Mouse (Mus musculus): Measurements from ENCODE around the gene Tnk2.
A peak's percentile ranks its signal among the peaks of the same experiment; 100 is the strongest.

The Tnk2 gene

DNA sequence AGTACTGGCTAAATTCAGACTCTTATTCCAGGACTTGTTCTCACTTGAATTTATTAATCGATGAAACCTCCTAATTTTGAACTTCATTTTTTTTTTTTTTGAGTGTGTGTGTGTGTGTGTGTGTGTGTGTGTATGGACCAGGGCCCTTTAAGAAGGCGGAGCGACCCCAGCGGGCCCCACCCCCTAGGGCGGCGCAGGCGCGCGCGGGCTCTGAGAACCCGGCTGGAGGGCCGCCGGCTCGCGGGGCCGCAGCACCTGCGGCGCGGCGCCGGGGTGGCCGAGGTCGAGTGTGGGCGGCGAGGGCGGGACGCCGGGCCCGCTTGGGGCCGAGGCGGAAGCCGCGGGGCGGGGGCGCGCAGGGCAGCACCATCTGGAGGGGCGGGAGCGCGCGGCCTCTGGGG, at the start of gene Tnk2:
Gene Tnk2, plus strand, starts transcription at position 214 of the 401 bp plus-strand sequence.
- DNase-seq (ENCODE audit: low spot score in 2 of 2) = peak; percentile 91 to 93

GRCm38 (mm10) chr16:32593916-32594315, 49.8 kb upstream of the Tnk2 start:
- DNase-seq (ENCODE audit: low spot score in 2 of 2) = no peak

- no peak for DNase-seq (ENCODE audit: low spot score in 2 of 2)
Observed at GRCm38 (mm10) chr16:32594701-32595100, 49.0 kb upstream of the Tnk2 start.

DNA sequence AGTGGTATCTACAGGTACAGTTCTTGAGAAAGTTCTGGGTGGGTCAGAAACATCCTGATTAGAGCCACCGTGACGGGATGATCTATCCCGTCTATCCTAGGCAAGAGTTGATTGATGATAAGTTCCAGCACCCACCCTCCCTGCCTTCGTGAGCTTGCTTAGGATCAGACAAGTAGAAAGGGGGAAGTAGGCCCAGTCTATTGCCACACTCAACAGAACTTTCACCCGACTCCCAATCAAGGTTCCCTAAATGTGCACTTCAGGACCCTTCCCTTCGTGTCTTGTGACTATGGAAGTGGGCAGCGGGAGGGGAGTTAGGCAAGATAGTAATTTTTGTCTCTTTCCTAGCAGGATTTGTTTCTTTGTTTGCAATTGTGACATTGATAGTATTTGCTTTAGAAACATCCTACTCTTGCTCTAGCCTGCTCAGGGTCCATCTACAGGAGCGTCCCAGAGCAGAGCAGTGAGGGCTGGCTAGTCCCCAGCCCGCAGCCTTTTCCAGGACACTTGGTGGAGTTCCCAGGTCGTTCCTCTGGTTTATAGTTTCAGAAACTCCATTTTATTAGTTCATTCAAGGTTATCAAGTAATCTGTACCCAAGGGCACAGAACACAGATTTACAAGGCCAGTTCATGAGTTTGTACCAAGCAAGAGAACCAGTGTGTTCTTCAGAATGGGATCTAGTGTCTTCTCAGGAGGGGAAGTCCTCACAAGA, 48.4 kb upstream of the Tnk2 start:
- DNase-seq (ENCODE audit: low spot score in 2 of 2) = no peak

GRCm38 (mm10) chr16:32597909-32598381, 45.7 kb upstream of the Tnk2 start:
- DNase-seq (ENCODE audit: low spot score in 2 of 2) = peak; percentile 46 to 67

- DNase-seq (ENCODE audit: low spot score in 2 of 2) = no peak
Observed at GRCm38 (mm10) chr16:32599151-32599550, 44.5 kb upstream of the Tnk2 start.

DNA sequence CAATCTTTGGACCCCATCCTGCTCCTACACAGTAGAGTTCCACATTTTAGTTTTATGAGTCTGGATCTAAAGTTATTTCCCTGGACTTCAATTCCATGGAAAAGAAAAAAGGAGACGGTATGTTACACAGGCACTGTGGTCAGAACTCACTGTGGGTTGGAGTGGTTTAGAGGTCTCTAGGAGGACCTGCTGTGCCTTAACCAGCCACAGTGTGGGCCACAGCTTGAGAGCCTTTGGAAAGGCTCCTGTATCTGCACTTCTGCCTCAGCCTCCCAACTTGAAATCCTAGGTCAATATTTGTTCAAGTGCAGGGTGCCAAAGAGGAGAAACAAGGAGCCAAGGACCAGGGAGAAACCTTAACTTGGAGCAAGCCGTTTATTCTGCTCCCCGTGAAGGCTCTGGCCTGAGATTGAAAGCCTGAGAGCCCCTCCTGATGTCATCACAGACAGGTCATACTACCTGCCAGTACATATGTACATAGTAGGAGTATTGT, 41.4 kb upstream of the Tnk2 start:
- no peak for DNase-seq (ENCODE audit: low spot score in 2 of 2)

DNA sequence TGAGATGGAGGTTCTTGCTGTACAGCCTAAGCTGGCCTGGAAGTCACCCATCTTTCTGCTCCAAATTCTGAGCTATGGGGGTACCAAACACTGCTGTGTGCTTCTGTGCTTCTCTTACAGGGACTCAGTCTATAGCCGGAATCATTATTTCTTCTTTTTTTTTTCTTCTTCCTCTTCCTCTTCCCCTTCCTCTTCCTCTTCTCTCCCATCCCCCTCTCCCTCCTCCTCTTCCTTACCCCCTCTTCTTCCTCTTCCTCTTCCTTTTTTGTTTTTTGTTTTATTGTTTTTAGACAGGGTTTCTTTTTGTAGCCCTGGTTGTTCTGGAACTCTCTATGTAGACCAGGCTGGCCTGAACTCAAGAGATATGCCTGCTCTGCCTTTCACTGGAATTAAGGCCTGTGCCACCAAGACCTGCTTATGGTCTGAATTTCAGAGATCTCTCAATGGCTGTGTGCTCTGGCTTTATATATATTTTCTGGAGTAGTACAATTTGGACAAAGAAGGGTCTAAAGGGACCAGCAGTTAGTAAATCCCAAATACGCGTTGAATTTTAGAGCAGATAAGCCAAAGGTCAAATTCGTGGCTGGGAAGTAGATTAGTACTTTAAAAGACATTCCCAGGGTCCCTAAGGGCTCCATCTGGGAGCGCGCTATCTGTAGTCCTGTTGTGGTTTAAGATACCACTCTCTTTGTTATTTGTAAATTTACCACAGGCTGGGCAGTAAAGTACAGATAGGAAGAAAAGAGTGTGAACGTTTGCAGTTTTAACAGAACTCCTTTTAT, 35.9 kb upstream of the Tnk2 start:
- no peak for DNase-seq (ENCODE audit: low spot score in 2 of 2)

- no peak for DNase-seq (ENCODE audit: low spot score in 2 of 2)
Observed at GRCm38 (mm10) chr16:32608344-32608711, 35.3 kb upstream of the Tnk2 start.

- DNase-seq (ENCODE audit: low spot score in 2 of 2) = peak; percentile 98 to 99
Observed at GRCm38 (mm10) chr16:32608712-32609400, 34.8 kb upstream of the Tnk2 start, which contains the start of gene Tfrc. TSS of gene Tfrc (plus strand) at chr16:32608920.

GRCm38 (mm10) chr16:32609401-32609779, 34.3 kb upstream of the Tnk2 start:
- no peak for DNase-seq (ENCODE audit: low spot score in 2 of 2)

DNA sequence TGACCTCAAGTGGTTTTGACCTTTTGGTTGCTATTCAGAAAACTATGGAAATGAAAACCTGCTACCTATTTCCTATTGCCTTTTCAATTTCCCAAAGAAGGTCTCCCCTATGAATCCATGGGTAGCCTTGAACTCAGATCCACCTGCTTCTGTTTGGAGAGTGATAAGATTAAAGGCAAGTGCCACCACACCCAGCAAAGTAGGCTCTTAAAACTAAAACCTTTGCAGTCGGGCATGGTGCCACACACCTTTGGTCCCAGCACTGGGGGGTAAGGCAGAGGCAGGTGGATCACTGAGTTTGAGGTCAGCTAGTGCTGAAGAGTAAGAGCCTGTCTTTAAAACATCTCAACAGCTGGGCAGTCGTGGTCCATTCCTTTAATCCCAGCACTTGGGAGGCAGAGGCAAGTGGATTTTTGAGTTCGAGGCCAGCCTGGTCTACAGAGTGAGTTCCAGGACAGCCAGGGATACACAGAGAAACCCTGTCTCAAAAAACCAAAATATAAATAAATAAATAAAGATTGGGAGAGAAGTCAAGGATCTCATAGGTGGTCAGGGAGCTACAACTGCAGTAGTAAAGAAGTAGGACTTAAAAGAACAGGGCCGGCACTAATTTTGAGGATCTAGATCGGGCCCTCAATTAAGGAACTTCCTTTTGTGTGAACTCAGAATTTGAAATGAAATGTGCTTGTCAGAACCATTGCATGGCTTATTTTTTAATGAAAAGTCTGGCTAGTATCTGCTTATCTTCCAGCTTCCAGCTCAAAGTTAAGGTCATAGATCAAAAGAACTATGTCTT, 33.0 kb upstream of the Tnk2 start:
- peak; percentile 64 to 80 for DNase-seq (ENCODE audit: low spot score in 2 of 2)

- DNase-seq (ENCODE audit: low spot score in 2 of 2) = peak in 1 of 2 experiments; percentile 54
Observed at GRCm38 (mm10) chr16:32612052-32612451, 31.6 kb upstream of the Tnk2 start.

GRCm38 (mm10) chr16:32613269-32613834, 30.3 kb upstream of the Tnk2 start:
- DNase-seq (ENCODE audit: low spot score in 2 of 2) = no peak

DNA sequence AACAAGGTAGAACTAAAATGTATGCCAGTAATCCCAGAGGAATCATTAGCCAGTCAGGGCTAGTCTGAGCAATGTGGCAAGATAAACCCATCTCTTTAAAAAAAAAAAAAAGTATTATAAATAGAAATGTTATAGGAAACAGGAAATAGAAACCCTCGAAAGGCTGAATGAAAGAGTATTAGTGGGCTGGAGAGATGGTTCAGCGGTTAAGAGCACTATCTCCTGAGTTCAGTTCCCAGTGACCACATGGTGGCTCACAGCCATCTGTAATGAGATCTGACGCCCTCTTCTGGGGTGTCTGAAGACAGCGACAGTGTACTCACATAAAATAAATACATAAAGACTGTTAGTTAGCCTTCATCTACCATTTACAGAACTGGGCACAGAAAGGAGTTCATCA, 29.6 kb upstream of the Tnk2 start:
- DNase-seq (ENCODE audit: low spot score in 2 of 2) = no peak

- DNase-seq (ENCODE audit: low spot score in 2 of 2) = no peak
Observed at GRCm38 (mm10) chr16:32618946-32619345, 24.7 kb upstream of the Tnk2 start.

DNA sequence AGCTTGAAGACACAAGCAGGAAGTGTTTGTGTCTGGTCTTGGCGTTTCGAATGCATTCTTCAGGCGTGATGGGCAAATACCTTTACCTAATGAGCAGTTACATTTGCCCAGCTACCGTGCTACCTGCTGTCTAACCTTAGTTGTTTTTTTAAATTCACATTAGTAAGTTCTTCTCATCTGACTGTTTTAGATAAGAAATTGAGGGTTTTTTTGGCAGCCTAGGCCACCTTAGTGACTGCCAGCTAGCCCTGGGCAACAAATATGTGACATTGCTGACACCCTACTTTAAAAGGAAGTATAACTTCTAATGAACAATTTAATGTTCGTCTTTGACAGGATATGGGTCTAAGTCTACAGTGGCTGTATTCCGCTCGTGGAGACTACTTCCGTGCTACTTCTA, 15.5 kb upstream of the Tnk2 start:
- DNase-seq (ENCODE audit: low spot score in 2 of 2) = no peak

DNA sequence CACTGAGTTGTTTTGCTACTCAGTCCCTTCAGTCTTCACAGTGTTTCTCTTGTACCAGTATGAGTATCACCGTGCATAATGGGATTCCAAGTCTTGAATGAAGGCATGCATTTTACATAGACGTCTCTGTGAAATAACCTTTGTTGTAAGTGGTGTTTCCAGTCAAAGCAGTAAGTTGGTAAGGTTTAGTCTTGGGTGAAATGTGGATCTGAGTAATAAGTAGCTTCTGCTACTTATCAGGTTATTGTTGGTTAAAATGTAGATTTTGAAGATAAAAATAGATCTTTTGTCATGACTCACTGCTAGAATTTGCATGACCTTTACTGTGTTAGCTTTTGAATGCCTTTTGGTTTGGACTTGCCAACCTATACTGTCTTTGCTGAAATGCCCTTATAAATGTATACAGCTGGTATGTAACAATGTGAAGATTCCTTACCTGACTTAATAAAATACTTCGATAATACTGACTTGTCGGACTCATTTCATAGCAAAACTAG, 11.3 kb upstream of the Tnk2 start:
- DNase-seq (ENCODE audit: low spot score in 2 of 2) = no peak

DNA sequence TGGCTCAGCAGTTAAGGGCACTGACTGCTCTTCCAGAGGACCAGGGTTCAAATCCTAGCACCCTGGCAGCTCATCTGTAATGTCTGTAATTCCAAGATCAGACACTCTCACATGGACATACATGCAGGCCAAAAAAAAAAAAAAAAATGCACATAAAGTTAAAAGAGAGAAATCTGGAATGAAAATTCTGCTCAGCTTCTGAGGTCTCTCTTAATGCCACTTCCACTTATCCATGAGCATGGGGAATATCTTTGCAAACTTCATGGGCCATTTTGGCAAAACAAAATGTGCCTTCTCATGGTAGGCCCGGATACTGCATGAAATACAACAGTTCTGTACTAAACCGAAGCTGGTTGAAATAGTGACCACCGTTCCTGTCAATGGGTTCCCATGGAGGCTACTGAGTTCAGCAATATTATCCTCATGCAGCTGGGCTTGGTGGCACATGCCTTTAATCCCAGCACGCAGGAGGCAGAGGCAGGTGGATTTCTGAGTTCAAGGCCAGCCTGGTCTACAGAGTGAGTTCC, 10.1 kb upstream of the Tnk2 start:
- DNase-seq (ENCODE audit: low spot score in 2 of 2) = no peak

- no peak for DNase-seq (ENCODE audit: low spot score in 2 of 2)
Observed at GRCm38 (mm10) chr16:32634183-32634582, 9.5 kb upstream of the Tnk2 start.

DNA sequence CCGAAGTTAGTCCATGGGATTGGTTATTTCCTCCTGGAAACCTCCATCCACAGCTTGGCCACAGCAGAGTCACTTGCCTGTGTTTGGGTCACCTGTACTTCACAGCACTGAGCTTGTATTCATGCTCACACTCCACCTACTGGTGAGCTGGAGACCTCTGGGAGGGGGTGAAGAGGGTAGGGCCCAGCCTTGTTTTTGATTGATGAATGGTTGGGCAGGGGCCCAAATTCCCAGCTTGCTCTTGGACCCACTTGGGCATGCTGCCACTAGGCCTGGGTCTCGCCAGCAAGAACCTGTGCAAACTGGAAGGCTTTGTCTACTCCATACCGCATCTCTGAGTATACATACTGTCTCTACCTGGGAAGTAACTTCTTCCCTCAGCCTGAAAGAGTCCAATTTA, 8.4 kb upstream of the Tnk2 start:
- DNase-seq (ENCODE audit: low spot score in 2 of 2) = no peak
